Mouse (Mus musculus): ENCODE data around the gene Cachd1. TPM values are rescaled to one million over a fixed set of nuclear protein-coding genes. Genes with fewer than 3 reads are reported as not detected.

The Cachd1 gene
- total RNA-seq (2021) = 10 to 100 TPM; 13.6 to 16.9 TPM

DNA sequence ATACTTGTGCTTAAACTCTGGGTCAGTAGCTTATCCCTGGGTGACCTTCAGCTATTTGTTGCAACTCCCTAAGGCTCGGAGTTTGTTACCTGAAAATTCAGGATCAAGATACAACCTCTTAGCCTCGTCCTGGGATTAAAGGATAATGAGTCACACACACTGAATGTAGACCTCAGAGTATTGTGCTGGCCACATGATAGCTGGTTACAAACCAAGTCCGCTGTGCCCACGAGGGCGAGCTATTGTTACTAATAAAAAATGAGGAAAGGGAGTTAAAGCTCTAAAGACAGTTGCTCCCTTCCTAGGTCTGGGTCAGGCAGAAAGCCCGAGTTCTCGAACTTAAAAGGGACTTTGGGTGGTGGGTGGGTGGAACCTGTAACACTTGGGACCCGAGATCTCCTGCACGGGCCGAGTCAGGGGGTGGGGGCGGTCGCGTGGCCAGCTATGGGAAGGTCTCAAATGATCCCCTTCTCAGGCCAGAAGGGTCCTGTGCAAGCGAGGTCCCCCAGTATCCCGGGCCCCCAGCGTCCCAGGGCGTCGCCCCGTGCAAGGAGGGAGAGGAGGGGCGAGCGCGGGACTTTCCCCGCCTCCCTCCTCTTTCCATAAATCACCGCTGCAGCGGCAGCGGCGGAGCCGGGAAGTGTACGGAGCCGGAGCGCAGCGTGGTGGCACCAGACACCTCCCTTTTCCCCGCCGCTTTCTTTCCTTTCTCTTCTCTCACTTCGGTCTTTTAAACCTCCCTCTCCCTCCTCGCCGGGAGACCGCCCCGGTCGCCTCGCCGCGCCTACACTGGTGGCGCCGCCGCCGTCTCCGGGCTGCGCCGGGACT is at the start of gene Cachd1:
Gene Cachd1, plus strand, starts transcription at position 633 of the 828 bp plus-strand sequence.
- peak in 1 of 2 experiments; percentile 54 for DNase-seq (ENCODE audit: low spot score in 2 of 2)
- intact Hi-C loops (cut with DNase I) = loop anchor here (5.0 to 10.0 kb wide), 4 partner anchors 139 to 371 kb away; no protein-coding TSS in a partner anchor

DNA sequence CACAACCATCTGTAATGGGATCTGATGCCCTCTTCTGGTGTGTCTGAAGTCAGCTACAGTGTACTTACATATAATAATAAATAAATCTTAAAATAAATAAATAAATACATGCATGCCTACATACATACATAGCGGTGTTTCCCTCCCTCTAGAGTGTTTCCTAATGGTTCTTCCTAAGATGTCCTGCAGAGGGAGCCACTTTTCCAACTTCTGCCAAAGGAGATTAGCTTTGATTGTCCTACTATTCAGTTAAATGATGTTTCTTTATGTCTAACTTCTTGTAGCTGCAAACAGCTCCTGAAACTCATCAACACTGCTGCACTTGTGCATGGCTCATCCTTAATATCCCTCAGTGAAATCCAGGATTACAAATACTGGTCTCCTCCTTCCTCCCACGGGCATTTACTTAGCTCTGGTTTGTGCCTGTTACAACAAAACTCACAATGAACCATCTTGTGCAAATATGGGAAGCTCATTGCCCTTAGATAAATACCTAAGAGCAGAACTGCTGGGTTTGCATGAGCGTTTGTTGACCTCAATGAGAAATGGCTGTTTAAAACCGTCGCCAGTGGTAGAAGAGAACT is 47.5 kb upstream of the Cachd1 start:
- intact Hi-C loops (cut with DNase I) = loop anchor here (5.0 to 10.0 kb wide), 3 partner anchors 144 to 416 kb away; no protein-coding TSS in a partner anchor
- no peak for DNase-seq (ENCODE audit: low spot score in 2 of 2)

GRCm38 (mm10) chr4:100735098-100735935 is 41.2 kb upstream of the Cachd1 start:
- intact Hi-C loops (cut with DNase I) = no loop called here
- no peak for DNase-seq (ENCODE audit: low spot score in 2 of 2)

- intact Hi-C loops (cut with DNase I) = no loop called here
- DNase-seq (ENCODE audit: low spot score in 2 of 2) = no peak
Observed at GRCm38 (mm10) chr4:100735936-100736349, 40.5 kb upstream of the Cachd1 start.

DNA sequence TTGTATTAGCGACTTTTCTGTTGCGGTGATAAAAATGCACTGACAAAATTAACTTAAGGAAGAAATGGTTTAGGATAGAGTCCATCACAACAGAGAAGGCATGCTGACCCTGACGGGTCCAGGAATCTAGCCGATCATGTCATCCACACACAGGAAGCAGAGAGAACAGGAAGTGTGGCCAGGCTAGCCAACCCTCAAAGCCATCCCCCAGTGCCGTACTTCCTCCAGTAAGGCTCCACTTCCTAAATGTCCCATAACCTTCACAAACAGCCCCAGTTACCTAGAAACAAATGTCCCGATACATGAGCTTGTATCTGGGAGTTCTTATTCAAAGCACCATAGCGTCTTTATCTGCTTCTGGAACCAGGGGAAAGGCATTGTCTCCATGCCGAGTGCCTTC is 32.9 kb upstream of the Cachd1 start:
- intact Hi-C loops (cut with DNase I) = no loop called here
- no peak for DNase-seq (ENCODE audit: low spot score in 2 of 2)

GRCm38 (mm10) chr4:100752278-100752677 is 24.2 kb upstream of the Cachd1 start:
- DNase-seq (ENCODE audit: low spot score in 2 of 2) = no peak
- intact Hi-C loops (cut with DNase I) = no loop called here

GRCm38 (mm10) chr4:100755632-100756031 is 20.8 kb upstream of the Cachd1 start:
- DNase-seq (ENCODE audit: low spot score in 2 of 2) = no peak
- intact Hi-C loops (cut with DNase I) = no loop called here

GRCm38 (mm10) chr4:100756499-100756898 is 20.0 kb upstream of the Cachd1 start:
- intact Hi-C loops (cut with DNase I) = no loop called here

GRCm38 (mm10) chr4:100758265-100758898 is 18.1 kb upstream of the Cachd1 start:
- DNase-seq (ENCODE audit: low spot score in 2 of 2) = no peak
- intact Hi-C loops (cut with DNase I) = no loop called here

More at GRCm38 (mm10) chr4:100756499-100756898, 20.0 kb upstream of the Cachd1 start:
- no peak for DNase-seq (ENCODE audit: low spot score in 2 of 2)

DNA sequence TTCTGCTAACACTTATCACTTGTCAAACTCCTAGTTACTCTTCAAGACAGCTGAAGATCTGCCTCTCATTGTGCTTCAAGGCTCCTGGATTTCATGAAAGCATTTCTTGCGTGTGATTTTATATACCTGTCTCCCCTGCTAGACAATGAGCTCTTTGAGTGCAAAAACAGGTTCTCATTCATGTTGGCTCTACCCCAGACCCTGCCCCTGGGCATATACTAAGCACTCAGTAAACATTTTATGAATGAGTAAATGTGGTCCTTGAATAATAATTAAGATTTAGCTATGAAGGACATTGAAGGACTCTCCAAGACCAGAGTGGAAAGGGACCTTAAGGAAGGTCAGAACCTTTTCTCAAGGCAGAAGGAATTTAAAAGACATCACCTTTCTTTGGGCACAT is 16.9 kb upstream of the Cachd1 start:
- intact Hi-C loops (cut with DNase I) = no loop called here
- DNase-seq (ENCODE audit: low spot score in 2 of 2) = no peak

- no peak for DNase-seq (ENCODE audit: low spot score in 2 of 2)
- intact Hi-C loops (cut with DNase I) = no loop called here
Observed at GRCm38 (mm10) chr4:100760416-100760815, 16.1 kb upstream of the Cachd1 start.

DNA sequence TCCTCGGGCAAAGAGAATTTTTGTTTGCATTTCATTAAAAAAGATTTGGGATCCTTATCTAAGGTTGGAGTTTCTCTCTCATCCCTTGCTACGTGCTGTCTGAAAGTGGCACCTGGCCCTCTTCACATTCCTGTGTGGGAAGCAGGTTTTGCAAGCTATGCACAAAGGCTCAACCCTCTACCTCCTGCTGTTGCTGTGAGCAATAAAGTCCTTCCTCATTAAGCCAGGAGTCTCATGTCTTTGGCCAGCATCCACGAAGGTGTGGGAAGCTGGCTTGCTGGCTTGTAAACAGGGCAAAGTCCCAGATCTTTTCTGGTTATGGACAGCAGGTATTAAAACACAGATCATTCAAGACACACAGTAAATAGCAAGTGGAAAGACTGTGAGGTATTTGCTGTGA is 7.9 kb upstream of the Cachd1 start:
- no peak for DNase-seq (ENCODE audit: low spot score in 2 of 2)
- intact Hi-C loops (cut with DNase I) = no loop called here

GRCm38 (mm10) chr4:100776871-100777375 is 448 bp downstream of the Cachd1 start:
- DNase-seq (ENCODE audit: low spot score in 2 of 2) = peak; percentile 54 to 59
- intact Hi-C loops (cut with DNase I) = loop anchor here (5.0 to 10.0 kb wide), 4 partner anchors 138 to 370 kb away; no protein-coding TSS in a partner anchor

GRCm38 (mm10) chr4:100777376-100778041 is 1.0 kb downstream of the Cachd1 start:
- intact Hi-C loops (cut with DNase I) = loop anchor here (5.0 to 10.0 kb wide), 4 partner anchors 137 to 370 kb away; no protein-coding TSS in a partner anchor
- DNase-seq (ENCODE audit: low spot score in 2 of 2) = peak; percentile 18 to 33

- intact Hi-C loops (cut with DNase I) = loop anchor here (5.0 to 10.0 kb wide), 4 partner anchors 137 to 369 kb away; no protein-coding TSS in a partner anchor
- no peak for DNase-seq (ENCODE audit: low spot score in 2 of 2)
Observed at GRCm38 (mm10) chr4:100778082-100778481, 1.6 kb downstream of the Cachd1 start.

DNA sequence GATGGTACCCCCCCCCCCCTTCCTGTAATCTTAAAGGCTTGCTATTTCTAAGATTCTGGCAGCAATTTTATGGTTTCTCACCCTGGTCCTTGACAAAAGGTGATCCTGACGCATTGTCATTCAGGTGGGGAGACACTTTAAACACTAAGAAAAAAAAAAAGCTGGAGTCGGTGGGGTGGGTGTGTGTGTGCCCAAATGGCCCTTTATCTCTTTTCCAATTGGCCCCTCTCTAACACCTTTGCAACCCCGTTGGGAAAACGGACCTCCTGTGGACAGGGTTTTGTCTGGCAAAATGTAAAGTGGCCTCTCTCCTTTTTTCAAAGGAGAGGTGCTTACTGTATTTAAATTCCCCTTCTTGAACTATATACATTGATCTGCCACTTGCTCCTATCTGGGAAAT is 2.5 kb downstream of the Cachd1 start:
- intact Hi-C loops (cut with DNase I) = loop anchor here (5.0 to 10.0 kb wide), 4 partner anchors 136 to 368 kb away; no protein-coding TSS in a partner anchor

GRCm38 (mm10) chr4:100779695-100780094 is 3.2 kb downstream of the Cachd1 start:
- DNase-seq (ENCODE audit: low spot score in 2 of 2) = no peak
- intact Hi-C loops (cut with DNase I) = loop anchor here (5.0 to 10.0 kb wide), 4 partner anchors 135 to 368 kb away; no protein-coding TSS in a partner anchor

More for the DNA sequence above, 2.5 kb downstream of the Cachd1 start:
- no peak for DNase-seq (ENCODE audit: low spot score in 2 of 2)

GRCm38 (mm10) chr4:100780911-100781310 is 4.4 kb downstream of the Cachd1 start:
- intact Hi-C loops (cut with DNase I) = no loop called here
- DNase-seq (ENCODE audit: low spot score in 2 of 2) = no peak
